Mouse (Mus musculus): ENCODE data around the gene Cdkal1.

GRCm38 (mm10) chr13:29179861-29180260 lies 675.6 kb downstream of the Cdkal1 start:
- no peak for TF ChIP-seq CTCF (IDR thresholded peaks at IDR 0.05; ENCODE audit: borderline replicate concordance, control insufficient read depth, extremely low read depth, insufficient read depth, low read length, poor library complexity)
- no peak for TF ChIP-seq POLR2A (IDR thresholded peaks at IDR 0.05; ENCODE audit: control insufficient read depth, extremely low read depth, insufficient read depth, low read length, poor library complexity)

All from thymus, adult 2 months (tissue).